In genomic region chr2:104176166-104176978, GRCm38 (mm10) we compare ENCODE assay signal across 8 mouse cellular contexts. TPM values are rescaled to one million over a fixed set of nuclear protein-coding genes. Genes with fewer than 3 reads are reported as not detected.
A peak's percentile ranks its signal among the peaks of the same experiment; 100 is the strongest.
DNase-seq lines count a peak whose midpoint lies in the region; ATAC-seq lines count a peak whose summit lies in the region.

No protein-coding gene starts in this region.

- H3K36me3 ChIP-seq in lung, embryonic 16.5 days (ENCODE audit: control insufficient read depth, insufficient read depth, low read length): no peaks in the 10 kb centered on the region
- H3K36me3 ChIP-seq in intestine, embryonic 15.5 days: no peaks in the 10 kb centered on the region
- H3K36me3 ChIP-seq in stomach, embryonic 16.5 days (ENCODE audit: control insufficient read depth, insufficient read depth, low read length): no peaks in the 10 kb centered on the region

- H3K4me2 ChIP-seq in lung, embryonic 16.5 days (ENCODE audit: low read depth, low read length): peak overlapping the region; percentile 21; the same call in 1 of the 2 replicates
- H3K4me2 ChIP-seq in intestine, embryonic 15.5 days (replicated peaks): peak overlapping the region; percentile 4; the same call in 1 of the 2 replicates
- peak overlapping the region; percentile 20; the same call in 1 of the 2 replicates for H3K4me2 ChIP-seq in stomach, embryonic 16.5 days (ENCODE audit: low read depth, low read length)

- peaks cover 17% of the 10 kb centered on the region for H3K4me1 ChIP-seq in lung, embryonic 16.5 days (replicated peaks; ENCODE audit: control insufficient read depth, insufficient read depth, low read length)
- peaks cover 14% of the 10 kb centered on the region for H3K4me1 ChIP-seq in intestine, embryonic 15.5 days (replicated peaks)
- peaks cover 14% of the 10 kb centered on the region for H3K4me1 ChIP-seq in stomach, embryonic 16.5 days (ENCODE audit: control insufficient read depth, insufficient read depth, low read length)

- H3K4me3 ChIP-seq in lung, embryonic 16.5 days (ENCODE audit: low read length): no peak overlapping the region
- H3K4me3 ChIP-seq in intestine, embryonic 15.5 days (replicated peaks): no peak overlapping the region
- no peak overlapping the region for H3K4me3 ChIP-seq in stomach, embryonic 16.5 days (replicated peaks; ENCODE audit: low read length)

- peak; percentile 32; the same call in 1 of the 2 replicates for ATAC-seq in lung, embryonic 16.5 days (ENCODE audit: low read depth)
- ATAC-seq in intestine, embryonic 15.5 days: peak; percentile 20; the same call in 1 of the 2 replicates
- no peak for ATAC-seq in stomach, embryonic 16.5 days (ENCODE audit: insufficient read depth, low FRiP score)

- H3K27ac ChIP-seq in lung, embryonic 16.5 days (ENCODE audit: low read length): peak overlapping the region; percentile 51
- peak overlapping the region; percentile 55; the same call in 1 of the 2 replicates for H3K27ac ChIP-seq in intestine, embryonic 15.5 days
- H3K27ac ChIP-seq in stomach, embryonic 16.5 days (ENCODE audit: low read length): peak overlapping the region; percentile 50

- no peaks in the 10 kb centered on the region for H3K9me3 ChIP-seq in lung, embryonic 16.5 days (ENCODE audit: control insufficient read depth, low read length)
- H3K9me3 ChIP-seq in intestine, embryonic 15.5 days: no peaks in the 10 kb centered on the region
- no peaks in the 10 kb centered on the region for H3K9me3 ChIP-seq in stomach, embryonic 16.5 days (replicated peaks; ENCODE audit: control insufficient read depth, low read length)

- DNase-seq in cerebellum, postnatal 25 days: peak; percentile 40 to 53
- no peak for DNase-seq in cerebellum, adult 9-10 months
- DNase-seq in lung, postnatal 25 days (ENCODE audit: low spot score): no peak
- DNase-seq in left cerebral cortex, adult 18-20 months (ENCODE audit: low spot score in 2 of 2): no peak
- DNase-seq in right cerebral cortex, postnatal 10 days (ENCODE audit: low spot score in 2 of 2): no peak

- 47% methylated on average over 17 of the region's 17 CpGs for WGBS in lung, embryonic 16.5 days
- WGBS in intestine, embryonic 15.5 days: 59% methylated on average over 17 of the region's 17 CpGs
- WGBS in stomach, embryonic 16.5 days: 58% methylated on average over 17 of the region's 17 CpGs

- H3K9ac ChIP-seq in lung, embryonic 16.5 days (ENCODE audit: low read length): no peak overlapping the region
- no peak overlapping the region for H3K9ac ChIP-seq in intestine, embryonic 15.5 days
- H3K9ac ChIP-seq in stomach, embryonic 16.5 days (ENCODE audit: low read length): peak overlapping the region; percentile 40

- H3K27me3 ChIP-seq in lung, embryonic 16.5 days (ENCODE audit: control insufficient read depth, insufficient read depth, low read depth, low read length): no peaks in the 10 kb centered on the region
- no peaks in the 10 kb centered on the region for H3K27me3 ChIP-seq in intestine, embryonic 15.5 days (replicated peaks)
- no peaks in the 10 kb centered on the region for H3K27me3 ChIP-seq in stomach, embryonic 16.5 days (ENCODE audit: control insufficient read depth, insufficient read depth, low read length)

RNA-seq across cellular contexts. Expression of gene A930018P22Rik, which starts 53.8 kb away (rescaled TPM):
- polyA plus RNA-seq in lung, embryonic 16.5 days (2015; fragmentation: Nextera tagmentation; extraction: Ambion mirVana): not detected in 2 replicates
- polyA plus RNA-seq in intestine, embryonic 15.5 days (2015; fragmentation: Nextera tagmentation; extraction: Ambion mirVana): 0.24 TPM in 1 of 2 replicates, not detected in the other
- polyA plus RNA-seq in stomach, embryonic 16.5 days (2015; fragmentation: Nextera tagmentation; extraction: Ambion mirVana): 0.22 TPM in 1 of 2 replicates, not detected in the other
- not detected for total RNA-seq in left cerebral cortex, adult 18-20 months (2021)

Comparison
In these comparisons a context has a peak if more than half of its experiments do, and no peak if none do; other contexts are left out.
1. DNase-seq: peak in cerebellum, postnatal 25 days (2 of 2); none in cerebellum, adult 9-10 months (single experiment), lung, postnatal 25 days (single experiment), left cerebral cortex, adult 18-20 months (0 of 2) and right cerebral cortex, postnatal 10 days (0 of 2).
2. Peak in every context shown above with its lines, with median percentiles within 50 percentile points of each other: H3K27ac ChIP-seq and H3K4me2 ChIP-seq.